Mouse (Mus musculus) lung, postnatal 0 days (tissue): ENCODE measurements at regions not wholly inside any gene's neighbourhood (a gene's known extent, or its start where the extent isn't known, plus 50 kb on each side); places are given as distances from the start of the nearest gene placed in this dataset.
A peak's percentile ranks its signal among the peaks of the same experiment; 100 is the strongest.

Experiments
- ATAC-seq: fragments of 200-750 bp; cut with Nextera tagmentation; 2 replicates; pipeline ENCODE4 v1.8.0; 2017; ENCODE audit warnings: moderate library complexity
- DNase-seq: peaks from one replicate; pipeline ENCODE4 v3.0.0-alpha.2; 2016; ENCODE audit warnings: low spot score
- H3K27ac ChIP-seq: fragments of 300-500 bp; sonication (generic); 2 replicates; pipeline ENCODE4 v1.5.1; 2014; ENCODE audit warnings: antibody characterized with exemption, mild to moderate bottlenecking, low read length, mixed read lengths
- H3K27me3 ChIP-seq: fragments of 300-500 bp; sonication (generic); replicated peaks from 2 replicates; pipeline ENCODE4 v1.6.1; 2014; ENCODE audit warnings: low read length, mixed read lengths; ENCODE audit not compliant: insufficient read depth
- H3K36me3 ChIP-seq: fragments of 300-500 bp; sonication (generic); 2 replicates; pipeline ENCODE4 v1.6.1; 2014; ENCODE audit warnings: low read length, mixed read lengths; ENCODE audit not compliant: insufficient read depth
- H3K4me1 ChIP-seq: fragments of 300-500 bp; sonication (generic); 2 replicates; pipeline ENCODE4 v1.6.1; 2014; ENCODE audit warnings: antibody characterized with exemption, low read depth, low read length, mixed read lengths; ENCODE audit not compliant: insufficient read depth
- H3K4me2 ChIP-seq: fragments of 300-500 bp; sonication (generic); replicated peaks from 2 replicates; pipeline ENCODE4 v1.6.1; 2014; ENCODE audit warnings: low read depth, mild to moderate bottlenecking, low read length, moderate library complexity, mixed read lengths
- H3K4me3 ChIP-seq: fragments of 300-500 bp; sonication (generic); 2 replicates; pipeline ENCODE4 v1.5.1; 2014; ENCODE audit warnings: low read depth, low read length
- H3K9ac ChIP-seq: fragments of 300-500 bp; sonication (generic); replicated peaks from 2 replicates; pipeline ENCODE4 v1.6.1; 2014; ENCODE audit warnings: low read depth, mild to moderate bottlenecking
- H3K9me3 ChIP-seq: fragments of 300-500 bp; sonication (generic); 2 replicates; pipeline ENCODE4 v1.6.1; 2016; ENCODE audit warnings: low read length, mixed read lengths
- CTCF ChIP-seq: IDR thresholded peaks from 2 replicates; pipeline ENCODE4 v1.5.1; 2016; ENCODE audit warnings: antibody characterized with exemption, mild to moderate bottlenecking
- EP300 ChIP-seq: IDR thresholded peaks from 2 replicates; pipeline ENCODE4 v1.6.1; 2016; ENCODE audit warnings: antibody characterized with exemption, mild to moderate bottlenecking, control low read depth
- WGBS: fragments of 180-500 bp; shearing (Covaris S2); extraction: QIAGEN DNeasy Blood & Tissue Kit; methylation state at CpG from one replicate; pipeline ENCODE4 v1.1.7; 2014; 5-methylcytosine and 5-hydroxymethylcytosine counted together

DNA sequence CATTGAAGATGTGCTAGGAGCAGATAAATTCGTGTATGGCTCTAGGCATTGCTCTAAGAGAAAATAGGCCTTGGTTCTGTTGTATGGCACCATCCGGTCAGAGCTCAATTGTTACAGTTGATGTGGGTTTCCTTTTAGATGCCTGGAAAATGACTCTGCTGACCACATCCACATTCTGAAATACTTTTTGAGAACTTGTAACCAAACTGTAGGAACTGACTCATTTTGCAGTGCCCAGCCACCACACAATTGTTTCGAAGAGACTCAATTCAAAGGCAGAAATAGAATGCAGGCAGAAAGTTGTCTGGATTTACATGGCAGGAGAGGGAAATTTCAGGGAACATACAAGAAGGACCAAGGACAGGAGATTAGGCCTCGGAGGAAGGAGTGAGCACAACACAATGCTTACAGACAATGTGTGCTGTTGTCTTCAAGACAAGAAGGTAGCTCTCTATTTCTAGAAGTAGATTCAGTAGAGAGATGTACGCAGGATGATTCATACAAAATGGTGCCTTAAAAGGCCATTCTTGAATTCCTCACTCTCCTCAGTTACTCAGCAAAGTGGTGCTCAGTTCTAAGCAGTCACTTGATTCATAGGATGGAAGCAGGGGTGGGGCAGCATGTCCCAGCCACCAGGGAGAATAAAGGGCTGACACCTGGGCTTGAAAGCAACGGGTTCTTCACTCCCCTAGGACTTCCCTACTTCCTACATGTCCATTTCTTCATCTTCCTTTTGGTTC, 323.5 kb downstream of the Tex13c3 start:
- Histone ChIP-seq H3K4me3 (no peak overlapping the region), H3K9me3 (no peaks in the 10 kb centered on the region), H3K27me3 (no peaks in the 10 kb centered on the region), H3K4me2 (no peak overlapping the region), H3K36me3 (no peaks in the 10 kb centered on the region), H3K4me1 (no peaks in the 10 kb centered on the region), H3K27ac (no peak overlapping the region), H3K9ac (no peak overlapping the region)
- DNase-seq (no peak), ATAC-seq (no peak)
- WGBS, result 72% methylated on average over 6 of the region's 6 CpGs
- TF ChIP-seq EP300, result no peak
- no peak for TF ChIP-seq CTCF

DNA sequence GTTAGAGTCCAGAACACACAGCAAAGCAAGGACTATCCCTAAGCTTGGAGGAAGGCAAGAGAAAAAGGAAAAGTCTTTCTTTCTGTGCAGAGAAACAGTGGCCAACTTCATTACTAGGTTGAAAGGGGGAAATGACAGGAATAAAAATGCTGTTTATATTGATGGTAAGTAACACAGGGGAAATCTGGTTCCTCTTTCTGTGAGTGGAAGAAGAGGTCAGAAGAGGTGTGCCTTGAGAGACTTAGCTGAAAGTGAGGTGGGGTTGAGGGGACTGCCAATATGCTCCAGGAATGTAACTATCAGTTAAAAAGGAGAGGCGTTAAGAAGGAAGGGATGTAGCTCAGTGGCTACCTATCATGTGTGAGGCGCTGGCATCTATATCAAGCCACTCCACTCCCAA, 327.5 kb downstream of the Tex13c3 start:
- no peak overlapping the region for H3K4me2 ChIP-seq
- DNase-seq (no peak), ATAC-seq (no peak)
- H3K36me3 ChIP-seq, result no peaks in the 10 kb centered on the region
- TF ChIP-seq EP300 (no peak), CTCF (no peak)
- H3K27me3 ChIP-seq, result no peaks in the 10 kb centered on the region
- no peaks in the 10 kb centered on the region for H3K4me1 ChIP-seq
- H3K4me3 ChIP-seq, result no peak overlapping the region
- no peak overlapping the region for H3K9ac ChIP-seq
- no peaks in the 10 kb centered on the region for H3K9me3 ChIP-seq
- 74% methylated on average over 2 of the region's 2 CpGs for WGBS
- H3K27ac ChIP-seq, result no peak overlapping the region

DNA sequence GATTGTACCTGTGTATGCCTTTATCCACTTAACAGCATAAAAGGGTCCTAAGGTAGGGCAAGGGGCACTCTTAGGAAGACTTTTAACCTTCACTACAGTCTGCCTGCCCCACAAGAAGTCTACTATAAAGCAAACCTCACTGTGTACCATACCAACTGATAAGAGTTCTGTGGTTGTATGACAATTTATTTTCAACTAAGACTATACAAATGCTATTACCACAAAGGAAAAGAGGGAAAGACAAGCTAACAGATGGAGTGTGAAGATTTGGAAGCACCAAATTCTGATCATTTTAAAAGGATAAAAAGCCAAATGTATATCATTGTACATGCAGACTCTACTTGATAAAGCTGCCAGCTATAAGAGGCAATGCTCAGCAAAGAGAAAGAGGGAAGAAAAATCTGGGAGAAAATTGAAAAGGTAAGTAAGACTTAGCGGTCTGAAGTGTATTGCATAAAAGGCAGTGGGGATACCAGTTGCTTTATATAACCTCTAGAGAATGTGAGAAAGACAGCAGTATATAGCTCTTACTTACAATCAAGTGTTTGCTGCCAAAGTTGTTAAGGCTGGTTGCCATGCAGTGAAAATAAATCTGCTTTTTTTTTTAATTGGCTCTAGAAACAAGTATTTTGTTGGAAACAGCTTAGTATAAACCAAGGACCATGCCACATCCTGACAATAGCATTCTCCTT, 328.8 kb downstream of the Tex13c3 start:
- ATAC-seq, result no peak
- 44% methylated on average over 1 of the region's 1 CpGs for WGBS
- no peak overlapping the region for H3K27ac ChIP-seq
- DNase-seq, result no peak
- no peak overlapping the region for H3K4me3 ChIP-seq
- no peaks in the 10 kb centered on the region for H3K27me3 ChIP-seq
- H3K4me2 ChIP-seq, result no peak overlapping the region
- no peaks in the 10 kb centered on the region for H3K9me3 ChIP-seq
- no peaks in the 10 kb centered on the region for H3K36me3 ChIP-seq
- no peak for TF ChIP-seq EP300
- TF ChIP-seq CTCF, result no peak
- no peak overlapping the region for H3K9ac ChIP-seq
- H3K4me1 ChIP-seq, result no peaks in the 10 kb centered on the region

DNA sequence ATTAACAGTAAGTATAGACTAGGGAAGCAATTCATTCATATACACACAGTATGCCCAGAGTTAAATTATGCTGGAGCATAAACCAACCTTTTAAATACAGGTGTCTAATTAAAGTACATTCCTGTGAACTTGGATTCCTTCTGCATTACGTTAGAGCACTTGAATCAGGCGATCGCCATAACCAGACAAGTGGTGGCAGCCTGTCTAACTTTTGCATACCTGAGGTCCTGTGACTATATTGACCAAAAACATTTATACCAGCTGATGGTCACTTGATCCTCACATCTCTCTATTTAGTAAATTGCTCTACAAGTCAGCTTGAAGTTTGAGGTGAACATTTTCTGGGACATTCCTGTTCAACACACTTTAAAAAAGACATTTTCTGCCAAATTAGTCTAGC, 330.5 kb downstream of the Tex13c3 start:
- H3K27ac ChIP-seq, result no peak overlapping the region
- ATAC-seq, result peak; percentile 63; the same call in 1 of the 2 replicates
- WGBS, result 63% methylated on average over 3 of the region's 3 CpGs

DNA sequence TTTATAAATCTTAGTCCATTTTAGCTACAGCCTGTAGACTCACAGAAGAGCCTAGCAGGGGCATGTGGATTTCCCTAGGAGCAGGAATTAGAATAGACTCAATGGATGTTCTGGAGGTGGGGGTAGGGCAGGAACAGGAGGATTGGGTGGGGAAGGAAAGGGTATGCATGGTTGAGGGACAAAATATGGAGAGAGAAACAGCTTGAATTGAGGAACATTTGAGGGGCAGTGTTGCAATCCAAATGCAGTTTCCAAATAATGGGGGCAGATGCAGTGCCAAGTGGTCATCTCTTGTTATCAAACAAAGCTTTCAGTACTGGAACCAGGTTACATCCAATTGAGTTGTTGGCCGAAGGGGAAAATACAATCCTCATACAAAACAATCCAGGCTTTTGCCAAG, 332.4 kb downstream of the Tex13c3 start:
- no peaks in the 10 kb centered on the region for H3K27me3 ChIP-seq
- DNase-seq (no peak), ATAC-seq (no peak)
- no peak for TF ChIP-seq CTCF
- TF ChIP-seq EP300, result no peak
- no peaks in the 10 kb centered on the region for H3K4me1 ChIP-seq
- H3K9me3 ChIP-seq, result no peaks in the 10 kb centered on the region
- H3K36me3 ChIP-seq, result no peaks in the 10 kb centered on the region
- H3K27ac ChIP-seq, result no peak overlapping the region
- 87% methylated on average over 1 of the region's 1 CpGs for WGBS
- no peak overlapping the region for H3K4me3 ChIP-seq
- no peak overlapping the region for H3K4me2 ChIP-seq
- no peak overlapping the region for H3K9ac ChIP-seq

More for the DNA sequence above, 330.5 kb downstream of the Tex13c3 start:
- no peaks in the 10 kb centered on the region for H3K9me3 ChIP-seq
- no peaks in the 10 kb centered on the region for H3K4me1 ChIP-seq
- TF ChIP-seq EP300 (peak; percentile 81), CTCF (no peak)
- no peaks in the 10 kb centered on the region for H3K36me3 ChIP-seq
- H3K27me3 ChIP-seq, result no peaks in the 10 kb centered on the region
- no peak overlapping the region for H3K9ac ChIP-seq
- H3K4me3 ChIP-seq, result no peak overlapping the region
- peak; percentile 44 for DNase-seq
- no peak overlapping the region for H3K4me2 ChIP-seq

DNA sequence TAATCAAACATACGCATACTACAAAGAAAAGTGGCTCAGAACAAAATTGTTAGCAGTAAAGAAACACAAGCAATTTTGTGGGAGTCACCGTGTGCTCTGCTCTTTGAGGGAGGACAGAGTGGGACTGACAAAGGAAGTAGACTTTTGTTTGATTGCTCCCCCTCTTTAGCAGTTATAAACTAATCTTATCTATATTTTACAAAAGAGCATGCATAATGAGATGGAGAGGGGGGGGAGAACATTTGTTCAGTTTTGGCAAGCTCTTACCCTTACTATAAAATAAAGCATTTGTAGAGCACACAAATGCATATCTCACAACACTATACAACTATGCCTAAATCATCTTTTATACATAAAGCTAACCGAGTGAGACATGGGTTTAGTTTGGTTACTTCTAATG, 332.9 kb downstream of the Tex13c3 start:
- ATAC-seq, result no peak
- no peak for TF ChIP-seq CTCF
- TF ChIP-seq EP300, result no peak
- no peaks in the 10 kb centered on the region for H3K9me3 ChIP-seq
- H3K27ac ChIP-seq, result no peak overlapping the region
- H3K4me1 ChIP-seq, result no peaks in the 10 kb centered on the region
- 71% methylated on average over 3 of the region's 3 CpGs for WGBS
- H3K36me3 ChIP-seq, result no peaks in the 10 kb centered on the region
- no peak overlapping the region for H3K4me3 ChIP-seq
- no peak for DNase-seq
- H3K4me2 ChIP-seq, result no peak overlapping the region
- no peaks in the 10 kb centered on the region for H3K27me3 ChIP-seq
- no peak overlapping the region for H3K9ac ChIP-seq
